Mouse (Mus musculus): Measurements from ENCODE around the gene Tdrd3.

Tdrd3 gene

DNA sequence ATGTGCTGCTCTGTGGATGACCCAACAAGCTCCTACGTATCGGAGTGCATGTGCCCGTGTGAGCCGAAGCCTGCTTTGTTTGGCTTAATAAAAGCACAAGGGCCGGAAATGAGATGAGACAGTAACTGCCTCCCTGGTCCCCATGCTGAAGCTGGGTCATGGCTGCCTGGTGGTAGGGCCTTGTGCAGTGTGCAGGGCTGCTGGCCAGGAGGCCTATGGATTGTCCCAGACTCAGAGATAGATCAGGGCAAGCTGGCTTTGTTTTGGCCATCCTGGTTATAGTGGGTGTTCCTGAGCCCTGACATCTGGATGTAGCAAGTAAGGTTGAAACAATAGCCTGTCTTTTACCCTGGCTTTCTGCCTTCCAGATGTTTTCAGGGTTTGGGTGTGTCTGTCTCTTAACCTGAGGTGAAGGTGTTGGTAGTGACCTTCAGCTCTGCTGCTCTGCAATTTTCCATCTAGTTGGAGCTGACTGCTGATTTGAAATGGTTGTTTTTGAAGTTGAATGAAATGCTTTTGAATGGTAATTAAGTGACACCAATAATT, 39.3 kb downstream of the Tdrd3 start:
- no peak for DNase-seq

DNA sequence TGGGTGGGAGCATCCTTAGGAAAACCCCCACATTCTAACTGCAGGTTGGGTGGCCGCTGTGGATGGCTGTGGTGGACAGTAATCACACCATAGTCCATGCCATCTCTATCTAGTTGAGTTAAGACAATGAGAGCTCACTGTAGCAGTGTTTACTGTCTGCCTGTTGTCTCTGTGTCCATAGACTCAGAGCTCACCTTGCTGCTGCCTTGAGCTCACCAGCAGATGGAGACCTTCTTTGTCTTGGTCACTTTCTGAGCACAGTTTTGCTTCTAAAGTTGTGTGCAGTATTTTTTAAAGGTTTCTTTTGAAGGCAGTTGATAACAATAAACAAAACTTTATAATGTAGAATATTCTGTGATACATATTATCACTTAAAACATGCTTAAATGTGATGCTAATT, 43.3 kb downstream of the Tdrd3 start:
- no peak for DNase-seq

DNA sequence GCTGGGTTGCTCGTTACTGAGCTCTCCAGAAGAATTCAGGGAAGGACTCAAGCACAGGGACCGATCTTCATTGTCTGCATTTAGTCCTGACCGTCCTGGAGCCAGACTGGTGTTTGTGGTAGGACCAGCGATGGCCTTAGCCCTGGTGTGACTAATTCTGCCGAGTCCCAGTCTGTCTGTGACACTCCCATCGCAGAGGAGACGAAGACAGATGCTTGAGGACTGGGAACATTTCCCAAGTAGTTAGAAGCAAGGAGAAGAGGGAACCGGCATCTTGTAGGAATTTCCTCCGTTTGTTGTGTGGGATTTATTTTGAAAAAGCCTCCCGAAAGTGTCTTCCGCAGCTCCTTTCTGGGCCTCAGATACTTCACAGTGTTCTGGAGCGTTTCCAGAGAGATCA, 45.1 kb downstream of the Tdrd3 start:
- DNase-seq: no peak

DNA sequence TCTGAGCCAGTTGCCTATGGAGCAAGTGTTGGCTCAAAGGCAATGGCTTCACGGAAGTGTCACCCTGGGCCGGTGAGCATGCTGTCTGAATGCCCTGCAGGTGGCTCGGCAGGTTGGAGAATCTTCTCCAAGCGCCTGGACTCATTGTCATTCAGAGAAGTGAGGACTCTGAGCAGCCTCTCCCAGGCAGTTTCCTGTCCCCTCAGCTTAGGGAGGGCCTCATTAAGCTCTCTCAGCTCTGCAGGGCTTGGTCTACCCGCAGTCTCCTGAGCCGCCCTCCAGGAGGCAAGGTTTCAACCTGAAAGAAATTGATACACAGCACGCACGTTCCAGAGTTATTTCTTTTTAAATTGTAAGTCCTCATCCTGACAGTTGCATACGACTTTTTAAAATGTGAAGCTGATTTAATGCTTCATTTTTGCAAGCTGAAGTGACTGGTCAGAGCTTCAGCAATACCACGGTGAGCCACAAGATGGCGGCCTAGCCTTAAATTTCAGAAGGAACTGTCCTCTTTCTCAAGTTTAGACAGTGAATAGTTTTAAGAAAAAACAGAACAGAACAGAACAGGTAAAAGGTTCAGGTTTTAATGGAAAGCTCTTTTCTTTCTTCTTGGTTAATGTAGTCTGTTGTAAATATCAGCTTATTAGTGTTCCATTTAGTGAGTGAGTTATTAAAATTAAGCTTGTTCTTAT, 47.7 kb downstream of the Tdrd3 start:
- DNase-seq: peak; percentile 75

DNA sequence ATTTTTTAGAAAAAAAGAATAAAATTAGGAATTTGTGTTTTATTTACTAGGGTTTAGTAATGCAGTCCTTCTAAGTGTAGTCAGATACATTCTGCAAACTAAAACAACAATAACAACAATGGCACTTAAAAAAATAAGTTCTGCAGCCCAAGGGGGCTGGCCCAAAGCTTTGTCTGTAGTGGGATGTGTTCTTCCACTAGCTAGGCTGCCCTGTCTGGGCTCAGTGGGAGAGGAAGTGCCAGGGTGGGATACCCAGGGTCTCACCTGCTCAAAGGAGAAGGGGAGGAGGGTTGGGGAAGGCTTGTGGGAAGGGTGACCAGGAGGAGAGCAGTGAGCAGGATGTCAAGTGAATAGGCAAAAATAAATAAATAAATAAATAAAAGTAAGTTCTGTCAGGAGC, 48.2 kb downstream of the Tdrd3 start:
- no peak for DNase-seq

DNA sequence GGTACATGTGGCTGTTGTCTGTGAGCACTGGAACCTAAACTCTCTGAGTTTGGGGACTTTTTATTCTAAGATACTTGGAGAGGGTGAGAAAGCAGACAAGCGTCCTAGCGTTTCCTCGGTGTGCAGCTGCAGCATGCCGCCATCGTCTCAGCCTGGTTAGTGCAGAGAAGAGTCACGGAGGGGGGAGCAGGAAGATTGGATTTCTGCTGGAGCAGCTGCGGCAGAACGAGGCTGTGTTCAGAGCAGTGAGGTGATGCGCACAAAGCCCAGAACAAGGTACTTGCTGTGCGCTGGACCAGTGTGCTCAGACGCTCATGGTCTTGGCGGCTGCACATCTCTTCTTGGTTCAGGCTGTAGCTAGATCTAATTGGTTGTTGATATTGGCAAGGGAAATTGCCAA, 51.1 kb downstream of the Tdrd3 start:
- DNase-seq: no peak

DNA sequence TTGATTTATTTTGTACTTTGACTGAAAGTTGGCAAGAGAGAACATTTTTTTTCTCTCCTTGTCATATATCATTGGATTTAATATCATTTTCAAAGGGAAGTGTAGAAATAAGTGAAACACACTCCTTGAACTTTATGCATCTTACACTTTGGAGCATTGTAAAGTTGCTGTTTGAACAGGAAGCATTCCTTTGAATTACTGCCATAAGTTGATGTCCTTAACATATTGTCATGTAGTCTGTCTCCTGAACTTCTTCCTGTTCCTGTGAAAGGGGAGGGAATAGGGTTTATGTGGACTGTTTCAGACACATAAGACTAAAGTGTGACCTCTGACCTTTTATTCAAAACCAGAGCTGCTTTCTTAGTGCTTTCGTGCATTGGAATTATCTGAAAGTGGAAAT, 55.1 kb downstream of the Tdrd3 start:
- no peak for DNase-seq

DNA sequence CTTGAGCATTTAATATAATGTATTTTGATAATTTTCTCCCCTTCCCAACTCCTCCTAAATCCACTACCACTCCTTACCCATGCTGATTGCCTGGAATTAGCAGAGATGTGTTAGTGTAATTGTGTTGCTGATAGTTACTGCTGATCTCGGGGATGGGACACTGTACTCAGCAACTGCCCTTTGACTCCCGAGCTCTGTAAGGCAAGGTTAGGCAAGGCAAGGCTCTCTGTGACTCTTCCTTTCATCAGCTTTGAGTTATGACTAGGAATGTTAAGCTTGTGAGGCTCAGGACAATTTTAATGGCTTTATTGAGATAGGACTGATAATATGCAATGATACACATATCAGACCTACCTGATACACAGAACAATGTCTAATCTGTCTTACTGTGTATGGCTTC, 56.3 kb downstream of the Tdrd3 start:
- DNase-seq: no peak

DNA sequence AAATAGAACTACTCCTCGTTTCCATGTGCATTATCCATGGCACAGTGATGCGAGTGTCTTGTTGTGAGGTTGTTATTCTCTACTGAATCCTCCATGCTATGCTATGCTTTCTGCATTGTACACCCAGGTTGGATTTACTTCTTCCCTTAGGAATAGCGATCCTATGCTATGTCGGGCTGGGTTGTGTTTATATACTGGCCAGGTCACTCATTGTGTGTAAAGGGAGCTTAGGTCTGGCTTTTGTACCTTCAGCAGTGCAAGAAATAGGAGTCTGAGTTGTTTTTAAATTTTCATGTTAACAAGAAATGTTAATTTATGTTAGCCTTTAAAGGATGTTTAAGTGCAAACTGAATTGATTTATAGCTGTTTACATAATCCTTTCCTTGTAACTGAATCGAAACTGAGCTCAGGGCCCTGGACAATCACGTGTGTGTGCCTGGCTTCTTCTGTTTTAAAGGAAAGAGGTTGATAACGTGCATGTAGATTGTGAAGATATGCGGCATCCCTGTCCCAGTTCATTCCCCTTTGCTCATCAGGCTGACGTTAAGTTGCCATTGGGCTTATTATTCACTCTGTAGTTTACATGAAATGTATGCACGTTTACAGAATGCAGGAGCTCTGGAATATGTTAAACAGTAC, 59.4 kb downstream of the Tdrd3 start:
- DNase-seq: no peak

DNA sequence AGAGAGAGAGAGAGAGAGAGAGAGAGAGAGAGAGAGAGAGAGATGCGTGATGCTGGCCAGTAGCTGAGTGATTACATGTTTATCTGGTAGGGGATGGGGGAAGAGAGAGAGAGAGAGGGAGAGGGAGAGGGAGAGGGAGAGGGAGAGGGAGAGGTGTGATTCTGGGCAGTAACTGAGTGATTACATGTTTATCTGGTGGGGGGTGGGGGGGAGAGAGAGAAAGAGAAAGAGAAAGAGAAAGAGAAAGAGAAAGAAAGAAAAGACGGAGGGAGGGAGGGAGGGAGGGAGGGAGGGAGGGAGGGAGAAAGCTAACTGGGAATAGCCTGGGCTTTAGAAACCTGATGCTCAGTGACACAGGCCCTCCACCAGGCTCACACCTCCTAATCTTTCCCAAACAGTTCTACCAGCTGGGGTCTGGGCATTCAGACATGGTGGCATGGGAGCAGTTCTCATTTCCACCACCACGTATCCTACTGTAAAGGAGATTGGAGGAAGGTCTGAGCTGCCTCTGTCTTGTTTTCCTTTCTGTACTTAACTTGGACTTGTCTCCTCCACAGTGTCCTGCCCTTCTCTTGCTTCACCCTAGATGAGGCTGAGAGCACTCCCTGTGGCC, 62.0 kb downstream of the Tdrd3 start:
- DNase-seq: no peak

DNA sequence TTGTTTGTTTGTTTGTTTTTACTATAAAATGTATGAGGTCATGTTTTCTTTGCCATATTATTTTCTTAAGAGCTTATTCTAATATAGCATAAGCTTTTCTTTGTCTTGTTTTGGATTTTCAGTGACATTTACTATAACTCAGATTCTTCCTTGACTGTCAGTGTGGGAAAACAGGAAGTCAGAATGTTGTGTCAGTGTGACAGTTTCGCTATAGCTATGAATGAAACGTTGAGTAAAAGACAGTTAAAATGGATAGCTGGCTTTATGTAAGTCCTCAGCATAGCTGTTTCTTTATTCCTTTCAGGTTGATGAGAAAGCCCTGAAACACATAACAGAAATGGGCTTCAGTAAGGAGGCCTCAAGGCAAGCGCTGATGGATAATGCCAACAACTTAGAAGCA, 69.4 kb downstream of the Tdrd3 start:
- no peak for DNase-seq

DNA sequence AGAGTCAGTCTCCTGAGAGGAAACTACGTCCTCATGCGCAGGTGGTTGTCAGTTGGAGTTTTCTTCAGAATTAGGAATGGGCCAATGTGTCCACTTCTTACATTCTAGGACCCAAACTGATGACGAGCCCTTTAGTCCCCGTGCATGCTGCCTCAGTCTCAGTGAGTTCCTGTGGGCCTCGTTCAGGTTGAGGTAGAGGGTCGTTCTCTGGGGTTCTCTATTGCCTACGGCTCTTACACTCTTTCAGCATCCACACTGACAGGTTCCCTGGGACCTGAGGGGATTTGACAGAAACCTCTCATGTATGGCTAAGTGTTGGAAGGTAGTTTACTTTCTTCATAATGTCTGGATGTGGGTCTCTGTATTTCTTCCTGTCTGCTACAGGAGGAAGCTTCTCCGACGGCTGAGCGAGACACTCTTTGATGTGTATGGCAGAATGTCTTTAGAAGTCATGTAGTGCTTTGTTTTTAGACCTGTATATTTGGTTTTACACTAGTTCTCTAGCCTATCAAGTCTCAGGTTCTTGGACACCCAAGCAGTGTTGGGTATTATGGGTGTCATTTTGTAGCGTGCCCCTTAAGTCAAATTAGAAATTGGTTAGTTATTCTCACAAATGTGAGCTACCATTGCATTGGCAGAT, 81.6 kb downstream of the Tdrd3 start:
- no peak for DNase-seq

DNA sequence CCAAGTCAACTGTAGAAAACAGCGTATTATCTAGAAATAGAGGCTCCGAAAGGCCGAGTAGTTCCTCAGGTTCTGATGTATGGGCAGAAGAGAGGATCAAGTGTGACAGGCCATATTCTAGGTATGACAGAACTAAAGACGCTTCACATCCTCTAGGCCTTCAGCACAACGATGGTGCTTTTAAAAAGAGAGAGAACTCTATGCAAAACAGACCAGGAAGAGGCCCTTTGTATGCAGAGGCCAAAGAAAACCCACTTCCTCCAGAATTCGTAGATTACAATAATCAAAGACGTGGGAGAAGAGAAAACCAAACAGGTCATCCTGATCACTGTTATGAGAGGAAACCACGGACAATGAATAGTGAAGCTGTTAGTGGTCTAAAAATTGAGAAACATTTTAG, 89.5 kb downstream of the Tdrd3 start:
- DNase-seq: no peak

DNA sequence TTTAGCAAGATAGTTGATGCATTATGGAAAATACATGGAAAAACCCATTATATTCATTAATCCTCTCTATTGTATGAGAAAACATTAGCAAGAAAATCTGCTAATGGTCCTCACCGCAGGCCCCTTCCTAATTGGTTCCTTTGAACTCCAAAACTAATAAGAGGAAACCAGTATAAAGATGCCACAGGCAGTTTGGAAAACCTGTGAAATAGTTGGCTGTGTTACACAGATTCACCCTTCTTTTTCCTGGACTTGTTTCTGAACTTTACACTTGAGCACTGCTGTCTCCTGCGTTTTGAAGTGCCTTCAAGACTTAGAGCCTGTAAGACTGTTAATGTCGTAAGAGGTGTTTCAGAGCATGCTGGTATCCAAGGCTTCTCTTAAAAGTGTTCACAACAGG, 98.8 kb downstream of the Tdrd3 start:
- no peak for DNase-seq

DNA sequence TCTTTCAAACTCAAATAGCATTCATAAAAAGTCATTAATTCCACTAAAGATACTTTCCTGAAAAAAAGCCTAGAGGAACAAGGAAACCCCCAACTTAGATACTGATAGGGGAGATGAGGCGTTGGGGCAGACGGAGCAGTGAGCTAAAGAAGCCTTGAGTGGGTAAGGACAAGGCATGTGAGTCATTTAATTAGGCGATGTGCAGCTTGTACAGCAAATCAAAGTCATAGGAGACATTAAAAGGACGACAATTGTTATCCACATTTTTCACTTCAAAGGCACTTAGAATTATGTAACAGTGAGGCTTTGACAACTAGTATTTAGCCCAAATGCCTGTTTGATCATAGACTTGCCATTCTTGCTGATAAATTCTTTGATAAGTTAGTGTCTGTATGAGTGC, 100.9 kb downstream of the Tdrd3 start:
- DNase-seq: no peak

DNA sequence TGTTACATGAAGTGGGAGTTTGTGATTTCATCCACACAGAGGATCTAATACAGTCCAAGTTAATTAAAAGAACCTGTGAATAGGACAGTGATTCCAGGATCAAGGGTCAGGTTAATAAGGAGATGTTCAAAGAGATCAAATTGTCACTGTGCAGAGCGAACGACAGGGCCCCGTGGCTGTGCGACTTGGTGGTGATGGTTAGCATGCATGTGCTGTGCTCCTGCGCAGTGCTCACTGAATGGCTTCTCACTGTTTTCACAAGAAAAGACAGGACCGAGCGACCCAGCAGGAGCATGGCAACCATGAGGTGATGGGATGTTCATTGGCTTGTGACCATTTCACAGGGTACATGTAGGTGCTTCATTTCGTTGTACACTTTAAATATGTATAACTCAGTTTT, 115.4 kb downstream of the Tdrd3 start:
- no peak for DNase-seq

DNA sequence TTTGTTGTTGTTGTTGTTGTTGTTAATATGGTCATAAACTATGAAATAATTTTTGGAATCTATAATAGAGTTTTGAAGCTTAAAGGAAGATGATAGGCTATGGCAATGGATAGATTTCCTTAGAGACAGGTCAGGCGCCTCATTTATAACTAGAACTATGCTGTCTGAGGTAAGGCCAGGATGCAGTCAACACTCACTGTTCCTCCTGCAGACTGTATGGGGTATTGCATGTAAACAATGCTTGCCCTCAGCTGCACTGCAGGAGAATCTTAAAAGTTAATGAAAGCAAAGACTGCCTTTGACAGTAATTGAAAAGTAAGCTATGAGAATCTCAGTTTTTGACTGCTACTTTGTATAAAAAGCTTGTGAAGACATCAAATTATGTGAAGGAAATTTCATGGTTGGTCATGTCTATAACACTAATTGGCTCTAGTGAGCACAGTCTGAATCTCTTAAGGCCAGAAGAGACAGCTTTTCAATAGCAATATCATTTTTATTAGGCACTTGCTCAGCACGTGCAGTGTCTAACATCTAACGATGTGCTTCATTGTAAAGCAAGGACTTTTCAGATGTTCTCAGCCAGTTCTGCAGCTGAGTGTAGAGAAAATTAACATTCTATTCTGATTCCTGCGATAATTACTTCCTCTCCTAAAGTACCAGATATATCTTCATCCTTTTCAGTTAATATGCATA, 120.8 kb downstream of the Tdrd3 start:
- DNase-seq: no peak

DNA sequence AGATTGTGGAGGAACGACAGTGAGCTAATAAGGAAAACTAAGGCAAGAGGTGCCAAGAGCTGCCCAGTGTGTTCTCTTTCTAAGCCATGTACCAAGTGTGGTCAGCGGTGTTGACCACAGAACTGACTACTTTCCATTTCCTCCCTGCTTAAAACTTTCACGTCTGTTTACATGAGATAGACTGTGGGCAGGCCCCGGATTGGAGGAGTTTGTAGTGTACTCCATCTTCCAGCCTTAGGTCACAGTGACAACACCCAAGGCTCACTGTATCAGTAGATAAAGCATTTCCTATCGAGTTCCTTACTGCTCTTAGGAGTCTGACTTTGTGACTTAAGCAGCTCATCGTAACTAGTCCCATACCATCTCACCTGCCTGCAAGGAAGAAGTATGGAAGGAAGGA, 133.5 kb downstream of the Tdrd3 start:
- no peak for DNase-seq

DNA sequence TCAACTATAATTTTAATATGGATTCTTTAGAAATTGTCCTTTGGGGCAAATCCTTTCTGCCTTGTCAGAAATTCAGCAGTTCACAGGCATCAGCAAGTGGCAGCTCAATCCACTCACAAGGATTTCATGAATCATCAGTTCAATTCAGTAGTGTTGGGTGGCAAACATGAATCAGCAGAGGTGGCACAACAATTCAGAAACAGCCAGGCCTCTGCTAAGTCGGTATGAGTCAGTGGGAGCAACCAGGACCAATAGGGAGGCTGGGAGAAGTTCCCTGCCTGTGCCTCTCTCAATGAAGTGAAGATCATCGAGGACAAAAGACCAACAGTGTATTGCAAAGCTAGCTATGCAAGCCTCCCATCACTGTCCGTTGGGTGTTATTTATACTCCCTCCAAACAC, 135.8 kb downstream of the Tdrd3 start:
- DNase-seq: no peak

DNA sequence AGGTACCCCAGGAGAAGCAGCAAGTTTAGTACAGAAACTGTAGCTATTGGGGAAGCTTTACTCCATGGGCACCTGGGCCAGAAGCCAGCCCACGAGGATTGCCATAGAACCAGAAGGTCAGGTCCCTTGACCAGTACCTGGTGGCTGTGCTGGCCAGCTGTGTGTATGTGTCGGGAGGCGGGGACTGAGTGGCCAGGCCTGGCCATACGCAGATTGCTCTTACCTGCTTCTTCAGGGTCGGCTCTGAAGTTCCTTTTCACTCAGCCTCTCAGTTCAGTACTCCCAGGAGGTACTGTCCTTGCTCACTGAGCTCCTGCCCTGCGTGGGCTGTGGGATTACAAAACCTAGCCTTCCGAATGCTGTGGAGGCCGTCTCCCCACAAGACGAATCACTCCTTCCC, 147.4 kb downstream of the Tdrd3 start:
- DNase-seq: no peak

DNA sequence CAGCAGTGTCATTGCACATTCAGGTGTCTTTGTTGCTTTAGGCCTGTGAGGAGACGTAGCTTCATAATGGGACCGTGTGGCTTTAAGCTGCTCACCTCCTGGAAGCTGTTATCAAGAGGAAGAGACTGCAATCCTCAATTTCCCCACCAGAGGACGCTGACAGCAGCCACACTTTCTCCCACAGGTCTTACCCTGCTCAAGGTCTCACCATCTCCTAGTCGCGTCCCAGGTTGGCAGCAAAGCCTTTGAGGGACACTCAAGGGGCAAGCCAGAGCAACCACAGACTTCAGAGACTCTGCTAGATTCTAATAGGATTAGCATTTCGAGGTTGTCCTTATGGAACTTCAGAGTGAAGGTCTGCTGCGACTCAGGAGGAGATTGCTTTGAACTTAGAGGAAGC, 149.8 kb downstream of the Tdrd3 start:
- no peak for DNase-seq

DNA sequence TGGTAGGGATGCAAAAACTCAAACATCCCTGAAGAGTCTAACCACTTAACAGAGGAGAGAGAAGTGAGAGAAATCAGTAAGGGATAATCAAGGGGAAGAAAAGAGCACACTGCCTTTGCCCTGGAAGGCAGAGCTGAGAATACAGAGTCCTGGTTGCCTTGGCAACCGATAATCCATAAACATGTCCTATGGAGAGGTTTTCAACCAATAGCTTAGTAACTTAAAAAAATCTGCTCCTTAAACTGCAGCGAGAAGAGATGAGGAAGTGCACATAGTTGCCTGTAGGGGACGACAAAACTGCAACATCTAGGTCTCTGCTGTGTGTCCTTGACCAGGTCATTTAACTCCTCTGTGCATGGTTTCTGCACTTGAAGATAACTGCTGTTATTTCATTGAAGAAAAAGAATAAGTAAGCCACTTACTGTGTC, 150.6 kb downstream of the Tdrd3 start:
- DNase-seq: peak; percentile 10

All from kidney, adult 9 months (tissue).